Mouse (Mus musculus) embryonic facial prominence, embryonic 10.5 days (tissue): Measurements from ENCODE around the gene Fam117a. TPM values are rescaled to one million over a fixed set of nuclear protein-coding genes. Genes with fewer than 3 reads are reported as not detected.

ENCODE experiments used
- DNase-seq: peaks from one replicate; pipeline ENCODE4 v3.0.0-alpha.2; 2017; ENCODE audit warnings: low spot score
- H3K27ac ChIP-seq: fragments of 300-500 bp; sonication (generic); replicated peaks from 2 replicates; pipeline ENCODE4 v1.5.1; 2016; ENCODE audit warnings: mild to moderate bottlenecking
- H3K27me3 ChIP-seq: fragments of 300-500 bp; sonication (generic); replicated peaks from 2 replicates; pipeline ENCODE4 v1.6.1; 2016; ENCODE audit warnings: low read depth, mild to moderate bottlenecking; ENCODE audit not compliant: poor library complexity, severe bottlenecking
- H3K36me3 ChIP-seq: fragments of 300-500 bp; sonication (generic); replicated peaks from 2 replicates; pipeline ENCODE4 v1.6.1; 2016; ENCODE audit warnings: mild to moderate bottlenecking, moderate library complexity
- H3K4me1 ChIP-seq: fragments of 300-500 bp; sonication (generic); 2 replicates; pipeline ENCODE4 v1.6.1; 2016
- H3K4me3 ChIP-seq: fragments of 300-500 bp; sonication (generic); 2 replicates; pipeline ENCODE4 v1.5.1; 2016; ENCODE audit warnings: mild to moderate bottlenecking, moderate library complexity
- H3K9me3 ChIP-seq: fragments of 300-500 bp; sonication (generic); 2 replicates; pipeline ENCODE4 v1.6.1; 2016; ENCODE audit warnings: mild to moderate bottlenecking
- WGBS: fragments of 180-500 bp; shearing (Covaris S2); methylation state at CpG from one replicate; pipeline ENCODE4 v1.1.7; 2016; 5-methylcytosine and 5-hydroxymethylcytosine counted together
- polyA plus RNA-seq: library from polyadenylated mRNA; unstranded; fragments of >200 nt; fragmentation: Nextera tagmentation; extraction: Ambion mirVana; gene quantifications from 2 replicates; pipeline ENCODE4 v1.2.1, GENCODE M21; 2016

The Fam117a gene
- polyA plus RNA-seq, 1 experiment from 2014 or later = 11.9 TPM

GRCm38 (mm10) chr11:95390420-95390819 lies 53.6 kb downstream of the Fam117a start:
- no peak overlapping the region for H3K27ac ChIP-seq
- DNase-seq = no peak
- H3K9me3 ChIP-seq = no peaks in the 10 kb centered on the region
- peaks cover 71% of the 10 kb centered on the region for H3K36me3 ChIP-seq
- no peak overlapping the region for H3K4me3 ChIP-seq
- no peaks in the 10 kb centered on the region for H3K27me3 ChIP-seq
- 93% methylated on average over 6 of the region's 6 CpGs for WGBS
- H3K4me1 ChIP-seq = peaks cover 36% of the 10 kb centered on the region

- H3K36me3 ChIP-seq = peaks cover 70% of the 10 kb centered on the region
- no peaks in the 10 kb centered on the region for H3K27me3 ChIP-seq
- 89% methylated on average over 4 of the region's 4 CpGs for WGBS
- no peak for DNase-seq
- H3K4me1 ChIP-seq = peaks cover 31% of the 10 kb centered on the region
- H3K9me3 ChIP-seq = no peaks in the 10 kb centered on the region
- no peak overlapping the region for H3K27ac ChIP-seq
- H3K4me3 ChIP-seq = no peak overlapping the region
Measured at GRCm38 (mm10) chr11:95391201-95391600, 54.4 kb downstream of the Fam117a start.

DNA sequence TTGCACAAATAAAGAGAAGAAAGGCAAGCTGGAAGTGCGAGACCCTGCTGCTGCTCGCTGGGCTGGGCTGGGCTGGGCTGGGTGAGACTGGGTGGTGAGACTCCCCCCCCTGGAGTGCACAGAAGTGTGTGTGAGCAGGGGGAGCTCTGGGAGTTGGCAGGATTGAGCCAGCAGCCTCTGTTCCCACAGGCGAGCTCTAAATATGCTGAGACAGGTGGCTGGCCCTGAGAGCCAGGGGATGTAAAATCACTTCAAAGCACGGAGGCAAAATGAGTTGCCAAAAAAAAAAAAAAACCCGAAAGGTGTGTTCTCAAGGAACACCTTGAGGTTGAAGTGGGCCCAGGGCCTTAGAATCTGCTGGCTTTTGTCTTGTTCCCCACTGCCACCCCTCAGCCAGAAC lies 54.9 kb downstream of the Fam117a start:
- 83% methylated on average over 5 of the region's 5 CpGs for WGBS
- no peaks in the 10 kb centered on the region for H3K9me3 ChIP-seq

GRCm38 (mm10) chr11:95392223-95392667 lies 55.4 kb downstream of the Fam117a start:
- H3K4me1 ChIP-seq = peaks cover 28% of the 10 kb centered on the region
- H3K27me3 ChIP-seq = no peaks in the 10 kb centered on the region
- H3K9me3 ChIP-seq = no peaks in the 10 kb centered on the region
- H3K27ac ChIP-seq = peak overlapping the region; percentile 7
- H3K4me3 ChIP-seq = no peak overlapping the region
- WGBS = 74% methylated on average over 7 of the region's 7 CpGs
- DNase-seq = no peak
- H3K36me3 ChIP-seq = peaks cover 59% of the 10 kb centered on the region

More for the DNA sequence above, 54.9 kb downstream of the Fam117a start:
- H3K4me1 ChIP-seq = peaks cover 28% of the 10 kb centered on the region
- no peak overlapping the region for H3K4me3 ChIP-seq
- no peaks in the 10 kb centered on the region for H3K27me3 ChIP-seq
- no peak for DNase-seq
- peak overlapping the region; percentile 37; the same call in 1 of the 2 replicates for H3K27ac ChIP-seq
- peaks cover 64% of the 10 kb centered on the region for H3K36me3 ChIP-seq

DNA sequence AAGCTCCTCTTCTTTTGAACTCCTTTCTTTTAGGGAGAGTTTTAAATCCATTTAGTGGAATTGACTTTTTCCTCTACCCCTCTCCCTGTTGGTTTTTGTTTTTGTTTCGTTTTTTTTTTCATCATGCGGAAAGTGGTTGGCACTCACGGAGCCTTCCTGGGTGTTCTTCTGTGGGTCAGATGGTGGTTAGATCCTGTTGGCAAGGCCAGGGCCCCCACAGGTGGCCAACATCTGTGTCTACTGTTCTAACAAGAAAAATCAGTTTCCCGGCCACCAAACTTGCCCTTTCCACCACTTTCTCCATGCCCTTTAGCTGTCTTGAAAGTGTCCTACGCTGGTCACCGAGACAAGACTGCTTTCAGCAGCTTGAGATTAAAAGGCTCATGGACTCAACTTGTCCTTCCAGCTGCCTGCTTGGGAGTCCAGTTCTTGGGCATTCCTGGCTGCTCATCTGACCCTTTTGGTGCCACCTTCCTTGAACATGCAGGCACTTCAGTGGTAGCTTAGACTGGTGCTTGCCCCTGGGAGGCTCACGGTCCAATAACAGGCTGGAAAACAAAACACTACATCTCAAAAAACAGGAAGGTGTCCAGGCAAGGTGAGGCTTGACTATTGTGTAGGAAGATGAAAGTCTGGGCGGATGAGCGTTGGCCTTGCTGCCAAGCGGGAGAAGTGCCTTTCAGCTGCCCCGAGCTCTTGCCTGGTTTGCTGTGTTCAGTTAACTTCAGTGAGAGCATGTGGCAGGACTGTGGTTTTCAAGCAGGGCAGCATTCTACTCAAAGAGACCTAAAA lies 56.1 kb downstream of the Fam117a start:
- H3K36me3 ChIP-seq = peaks cover 53% of the 10 kb centered on the region
- peak overlapping the region; percentile 31 for H3K27ac ChIP-seq

DNA sequence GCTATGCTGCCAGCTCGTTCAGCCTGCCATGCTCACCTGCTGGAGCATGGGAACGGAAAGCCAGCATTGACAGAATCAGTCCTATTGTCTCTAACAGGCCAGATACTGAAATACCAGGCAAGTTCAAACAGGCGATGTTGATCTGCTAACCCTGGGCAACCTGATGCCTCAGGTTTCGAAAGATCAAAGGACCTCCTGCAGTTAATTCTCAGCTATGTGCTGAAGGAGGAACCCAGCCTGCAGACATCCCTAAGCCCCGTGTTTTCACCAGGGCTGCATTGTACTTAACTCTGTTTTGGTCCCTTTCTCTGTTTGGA lies 56.6 kb downstream of the Fam117a start:
- Histone ChIP-seq H3K36me3 (peaks cover 47% of the 10 kb centered on the region), H3K27me3 (no peaks in the 10 kb centered on the region; the same call in 1 of the 2 replicates), H3K4me1 (peaks cover 33% of the 10 kb centered on the region), H3K4me3 (no peak overlapping the region), H3K9me3 (no peaks in the 10 kb centered on the region), H3K27ac (peak overlapping the region; percentile 31)
- peak; percentile 44 for DNase-seq
- 28% methylated on average over 5 of the region's 5 CpGs for WGBS

More for the DNA sequence above, 56.1 kb downstream of the Fam117a start:
- H3K9me3 ChIP-seq = no peaks in the 10 kb centered on the region
- no peak for DNase-seq
- H3K27me3 ChIP-seq = no peaks in the 10 kb centered on the region
- peaks cover 30% of the 10 kb centered on the region for H3K4me1 ChIP-seq
- H3K4me3 ChIP-seq = no peak overlapping the region
- WGBS = 74% methylated on average over 11 of the region's 11 CpGs

GRCm38 (mm10) chr11:95394112-95394511 lies 57.3 kb downstream of the Fam117a start:
- no peak overlapping the region for H3K4me3 ChIP-seq
- DNase-seq = no peak
- H3K27ac ChIP-seq = peak overlapping the region; percentile 3; the same call in 1 of the 2 replicates
- peaks cover 33% of the 10 kb centered on the region for H3K4me1 ChIP-seq
- H3K27me3 ChIP-seq = peaks cover 5% of the 10 kb centered on the region
- peaks cover 41% of the 10 kb centered on the region for H3K36me3 ChIP-seq
- 63% methylated on average over 5 of the region's 5 CpGs for WGBS
- H3K9me3 ChIP-seq = no peaks in the 10 kb centered on the region

- no peaks in the 10 kb centered on the region for H3K9me3 ChIP-seq
- peak overlapping the region; percentile 1; the same call in 1 of the 2 replicates for H3K27ac ChIP-seq
- peaks cover 18% of the 10 kb centered on the region for H3K27me3 ChIP-seq
- peaks cover 33% of the 10 kb centered on the region for H3K4me1 ChIP-seq
- DNase-seq = no peak
- WGBS = 85% methylated on average over 1 of the region's 1 CpGs
- peaks cover 16% of the 10 kb centered on the region for H3K36me3 ChIP-seq
- H3K4me3 ChIP-seq = no peak overlapping the region
Measured at GRCm38 (mm10) chr11:95396548-95396947, 59.7 kb downstream of the Fam117a start.

- no peak overlapping the region for H3K4me3 ChIP-seq
- 0 out of 2 replicates have a peak, but pooled peaks cover 5% of the 10 kb centered on the region for H3K36me3 ChIP-seq
- WGBS = 65% methylated on average over 14 of the region's 14 CpGs
- H3K27ac ChIP-seq = no peak overlapping the region; the same call in 1 of the 2 replicates
- peaks cover 36% of the 10 kb centered on the region for H3K4me1 ChIP-seq
- no peaks in the 10 kb centered on the region for H3K9me3 ChIP-seq
- peak; percentile 84 for DNase-seq
- peaks cover 18% of the 10 kb centered on the region for H3K27me3 ChIP-seq
Measured at GRCm38 (mm10) chr11:95397843-95398835, 61.3 kb downstream of the Fam117a start.

DNA sequence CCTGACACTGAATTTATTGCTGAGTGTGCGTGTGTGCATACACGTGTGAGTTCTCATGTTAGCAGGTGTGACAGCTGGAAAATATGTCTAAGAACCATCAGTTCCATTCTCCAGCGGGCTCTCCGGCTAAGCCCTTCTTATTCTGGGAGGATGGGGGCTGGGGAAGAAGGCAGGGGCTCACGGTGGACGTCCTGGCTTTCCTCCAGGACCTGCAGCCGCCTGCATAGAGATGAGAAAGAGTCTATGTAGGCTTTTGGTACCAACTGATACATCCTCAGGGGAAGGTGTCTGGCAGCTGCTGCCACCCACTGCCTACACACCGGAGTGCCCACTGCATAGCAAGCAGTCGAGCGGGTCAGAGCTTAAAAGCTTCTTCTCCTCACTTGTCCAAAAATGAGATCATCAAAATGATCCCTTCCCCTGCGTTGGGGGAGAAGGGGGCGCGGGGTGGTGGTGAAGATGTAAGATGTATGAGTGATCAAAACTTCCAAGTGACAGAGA lies 62.8 kb downstream of the Fam117a start:
- Histone ChIP-seq H3K4me1 (peaks cover 33% of the 10 kb centered on the region), H3K27ac (no peak overlapping the region), H3K4me3 (no peak overlapping the region), H3K36me3 (no peaks in the 10 kb centered on the region), H3K9me3 (no peaks in the 10 kb centered on the region), H3K27me3 (peaks cover 18% of the 10 kb centered on the region)
- no peak for DNase-seq
- WGBS = 83% methylated on average over 13 of the region's 13 CpGs

GRCm38 (mm10) chr11:95401568-95401967 lies 64.8 kb downstream of the Fam117a start:
- 92% methylated on average over 5 of the region's 5 CpGs for WGBS
- peaks cover 28% of the 10 kb centered on the region for H3K4me1 ChIP-seq

DNA sequence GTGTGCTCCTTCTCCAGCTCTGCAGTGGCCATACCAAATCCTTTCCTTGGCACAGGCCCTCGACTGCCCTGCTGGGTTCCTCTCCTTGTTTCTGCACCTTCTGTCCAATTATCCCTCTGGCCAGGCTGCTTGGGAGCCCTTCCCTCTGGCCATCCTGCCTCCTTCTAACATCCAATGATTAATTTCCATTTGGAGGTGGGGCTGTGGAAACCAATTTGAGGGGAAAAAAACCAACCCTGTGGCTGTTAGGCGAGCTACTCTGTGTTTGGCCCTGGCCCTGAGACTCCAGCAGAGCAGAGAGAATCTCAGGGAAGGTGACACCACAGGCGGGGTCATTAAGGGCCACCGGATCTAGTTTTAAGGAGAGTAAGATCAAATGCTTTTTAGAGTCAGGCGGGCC lies 65.4 kb downstream of the Fam117a start:
- Histone ChIP-seq H3K4me3 (no peak overlapping the region), H3K4me1 (peaks cover 28% of the 10 kb centered on the region), H3K27ac (peak overlapping the region; percentile 59), H3K27me3 (peaks cover 18% of the 10 kb centered on the region), H3K36me3 (no peaks in the 10 kb centered on the region), H3K9me3 (no peaks in the 10 kb centered on the region)
- peak; percentile 32 for DNase-seq
- 16% methylated on average over 5 of the region's 5 CpGs for WGBS

More at GRCm38 (mm10) chr11:95401568-95401967, 64.8 kb downstream of the Fam117a start:
- Histone ChIP-seq H3K4me3 (no peak overlapping the region), H3K27ac (0 out of 2 replicates have a peak overlapping the region, but pooled peaks have one; percentile 59), H3K36me3 (no peaks in the 10 kb centered on the region), H3K9me3 (no peaks in the 10 kb centered on the region), H3K27me3 (peaks cover 18% of the 10 kb centered on the region)
- DNase-seq = no peak
